8 mouse cellular contexts compared by ENCODE assay signal in the genomic region with DNA sequence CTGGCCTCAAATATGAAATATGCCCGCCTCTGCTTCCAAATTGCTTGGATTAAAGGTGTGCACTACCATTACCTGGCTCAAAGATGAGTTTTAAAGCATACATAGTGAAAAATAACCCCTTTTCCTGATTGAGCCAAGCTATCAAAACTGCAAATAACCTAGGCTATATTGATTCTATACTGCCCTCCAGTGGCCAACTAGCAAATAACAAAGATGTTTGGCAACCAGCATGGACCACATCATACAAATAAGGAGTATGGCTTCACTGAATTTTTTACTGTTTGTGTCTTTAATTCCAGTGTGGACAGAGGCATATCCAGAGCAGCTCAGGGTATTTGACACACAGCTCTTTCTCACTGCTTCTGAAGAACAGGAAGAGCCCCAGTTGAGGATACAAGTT. TPM values are rescaled to one million over a fixed set of nuclear protein-coding genes. Genes with fewer than 3 reads are reported as not detected.
DNase-seq lines count a peak whose midpoint lies in the region; ATAC-seq lines count a peak whose summit lies in the region.

No protein-coding gene starts in this region.

- H3K4me3 ChIP-seq in forebrain, embryonic 11.5 days (ENCODE audit: low read depth, low read length) = no peak overlapping the region
- no peak overlapping the region for H3K4me3 ChIP-seq in forebrain, embryonic 13.5 days
- no peak overlapping the region for H3K4me3 ChIP-seq in lung, embryonic 15.5 days

- H3K9ac ChIP-seq in forebrain, embryonic 11.5 days (ENCODE audit: low read length) = no peak overlapping the region
- H3K9ac ChIP-seq in forebrain, embryonic 13.5 days = no peak overlapping the region
- no peak overlapping the region for H3K9ac ChIP-seq in lung, embryonic 15.5 days

- no peaks in the 10 kb centered on the region for H3K36me3 ChIP-seq in forebrain, embryonic 11.5 days (ENCODE audit: control insufficient read depth, insufficient read depth, low read length)
- H3K36me3 ChIP-seq in forebrain, embryonic 13.5 days (ENCODE audit: poor library complexity, severe bottlenecking) = no peaks in the 10 kb centered on the region
- H3K36me3 ChIP-seq in lung, embryonic 15.5 days = no peaks in the 10 kb centered on the region

- peak; percentile 42 for ATAC-seq in forebrain, embryonic 11.5 days (replicated peaks; ENCODE audit: low FRiP score)
- ATAC-seq in forebrain, embryonic 13.5 days = no peak
- peak; percentile 27; the same call in 1 of the 2 replicates for ATAC-seq in lung, embryonic 15.5 days (ENCODE audit: borderline replicate concordance, extremely low read depth, low FRiP score, low TSS enrichment)

- no peak for DNase-seq in forebrain, embryonic 11.5 days (ENCODE audit: low spot score)
- DNase-seq in 3T3-L1 (ENCODE audit: low read depth, low spot score) (peak; percentile 79), WW6 (ENCODE audit: low read depth, low spot score) (peak; percentile 9)
- peak; percentile 11 for DNase-seq in fibroblast of lung, adult 2 months (ENCODE audit: low read depth)
- peak; percentile 11 to 72 for DNase-seq in layer of hippocampus, adult 18-20 months (ENCODE audit: low spot score in 2 of 2)
- DNase-seq in spleen, postnatal 36 days (ENCODE audit: low spot score in 2 of 2) = peak; percentile 47 to 65

- H3K27ac ChIP-seq in forebrain, embryonic 11.5 days (ENCODE audit: low read depth, low read length) = no peak overlapping the region
- no peak overlapping the region for H3K27ac ChIP-seq in forebrain, embryonic 13.5 days
- H3K27ac ChIP-seq in lung, embryonic 15.5 days = no peak overlapping the region

- H3K9me3 ChIP-seq in forebrain, embryonic 11.5 days (ENCODE audit: control insufficient read depth, low read length) = no peaks in the 10 kb centered on the region
- H3K9me3 ChIP-seq in forebrain, embryonic 13.5 days (replicated peaks) = no peaks in the 10 kb centered on the region
- no peaks in the 10 kb centered on the region for H3K9me3 ChIP-seq in lung, embryonic 15.5 days

- H3K27me3 ChIP-seq in forebrain, embryonic 11.5 days (ENCODE audit: control insufficient read depth, insufficient read depth, low read length) = no peaks in the 10 kb centered on the region
- H3K27me3 ChIP-seq in forebrain, embryonic 13.5 days = no peaks in the 10 kb centered on the region
- H3K27me3 ChIP-seq in lung, embryonic 15.5 days = no peaks in the 10 kb centered on the region

- H3K4me1 ChIP-seq in forebrain, embryonic 11.5 days (replicated peaks; ENCODE audit: control insufficient read depth, insufficient read depth, low read length) = no peaks in the 10 kb centered on the region
- no peaks in the 10 kb centered on the region for H3K4me1 ChIP-seq in forebrain, embryonic 13.5 days
- H3K4me1 ChIP-seq in lung, embryonic 15.5 days = 0 out of 2 replicates have a peak, but pooled peaks cover 5% of the 10 kb centered on the region

- no peak overlapping the region for H3K4me2 ChIP-seq in forebrain, embryonic 11.5 days (ENCODE audit: low read depth, low read length, severe bottlenecking)
- no peak overlapping the region for H3K4me2 ChIP-seq in forebrain, embryonic 13.5 days
- H3K4me2 ChIP-seq in lung, embryonic 15.5 days = no peak overlapping the region

- WGBS in forebrain, embryonic 11.5 days = 15% methylated on average over 1 of the region's 1 CpGs
- 0% methylated on average over 1 of the region's 1 CpGs for WGBS in forebrain, embryonic 13.5 days
- 4% methylated on average over 1 of the region's 1 CpGs for WGBS in lung, embryonic 15.5 days

RNA-seq across cellular contexts. Expression of gene Ccr5, which starts 7.0 kb away (rescaled TPM):
- polyA plus RNA-seq in forebrain, embryonic 11.5 days (2014; fragmentation: Nextera tagmentation; extraction: Ambion mirVana) = 0.12 and 0.55 TPM in 2 replicates
- 0.37 and 0.49 TPM in 2 replicates for polyA plus RNA-seq in forebrain, embryonic 13.5 days (2015; fragmentation: Nextera tagmentation; extraction: Ambion mirVana)
- total RNA-seq in layer of hippocampus, adult 18-20 months (2021) = 1 to 10 TPM; 5.5 to 6.2 TPM
- 1.4 and 1.5 TPM in 2 replicates for polyA plus RNA-seq in lung, embryonic 15.5 days (2015; fragmentation: Nextera tagmentation; extraction: Ambion mirVana)

RNA-seq across cellular contexts. Expression of gene Ccr2, which starts 26.6 kb away (rescaled TPM):
- polyA plus RNA-seq in forebrain, embryonic 11.5 days (2014; fragmentation: Nextera tagmentation; extraction: Ambion mirVana) = 0.11 and 0.21 TPM in 2 replicates
- polyA plus RNA-seq in forebrain, embryonic 13.5 days (2015; fragmentation: Nextera tagmentation; extraction: Ambion mirVana) = 0.08 and 0.19 TPM in 2 replicates
- under 1 TPM in 1 of 2 experiments, not detected in 1; 0.12 TPM for total RNA-seq in layer of hippocampus, adult 18-20 months (2021)
- 7.0 and 7.5 TPM in 2 replicates for polyA plus RNA-seq in lung, embryonic 15.5 days (2015; fragmentation: Nextera tagmentation; extraction: Ambion mirVana)
